Mouse (Mus musculus) spleen, adult 2 months (tissue): ENCODE measurements around the gene Serpinh1.

Experiments used
- CTCF ChIP-seq: fragments of 200-500 bp; IDR thresholded peaks from 2 replicates; pipeline ENCODE4 v1.5.1; 2011; ENCODE audit warnings: mild to moderate bottlenecking, inconsistent platforms; ENCODE audit not compliant: insufficient read depth, insufficient read length, insufficient replicate concordance; ENCODE audit errors: extremely low read depth
- POLR2A ChIP-seq: fragments of 200-500 bp; IDR thresholded peaks from 2 replicates; pipeline ENCODE4 v1.6.1; 2011; ENCODE audit warnings: low read depth, low read length, inconsistent platforms

DNA sequence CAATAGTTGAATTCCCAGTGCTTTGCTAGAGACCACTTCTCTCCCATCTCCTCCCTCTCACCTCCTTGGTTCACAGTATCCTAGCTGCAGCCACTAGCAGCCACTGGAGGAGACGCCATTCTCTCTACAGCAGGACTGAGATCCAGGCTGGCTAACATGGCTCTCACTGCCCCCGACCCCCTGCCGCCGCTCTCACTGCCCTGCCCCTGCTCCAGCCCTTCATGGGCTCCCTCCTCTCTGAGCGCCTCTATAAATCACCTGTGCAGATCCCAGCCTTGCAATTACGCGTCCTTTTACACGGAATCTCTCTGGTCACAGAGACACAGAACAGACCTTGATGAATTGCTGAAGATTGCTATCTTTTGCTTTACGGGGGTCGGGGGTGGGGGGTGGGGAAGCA is 28.2 kb downstream of the Serpinh1 start:
- TF ChIP-seq POLR2A (no peak), CTCF (no peak)
